Mouse (Mus musculus) cerebellum, postnatal 4 days (tissue): ENCODE results near the gene Gprc5c.

Experiments used
- DNase-seq, 2 experiments: peaks; one replicate each; pipeline ENCODE4 v3.0.0; 2022; ENCODE audit warnings: low spot score in 2 of 2, mixed read lengths in 1 of 2

The Gprc5c gene

DNA sequence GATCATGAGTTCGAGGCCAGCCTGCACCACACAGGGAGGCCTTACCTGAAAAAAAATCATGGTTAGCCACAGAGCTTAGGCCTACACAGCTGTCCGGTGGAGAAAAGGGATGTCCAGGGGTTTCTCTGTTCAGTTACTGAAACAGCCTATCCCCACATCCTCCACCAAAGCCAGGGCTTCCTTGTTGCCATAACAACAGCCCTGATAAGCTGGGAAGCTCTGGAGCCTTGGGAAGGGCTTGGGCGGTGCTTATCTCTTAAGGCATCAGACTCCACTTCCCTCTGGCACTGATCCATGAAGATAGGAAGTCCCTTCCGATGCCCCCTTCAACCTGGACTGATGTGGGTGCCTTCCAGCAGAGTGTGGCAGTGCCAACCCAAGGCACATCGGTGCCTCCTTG lies 17.8 kb upstream of the Gprc5c start:
- no peak for DNase-seq

- DNase-seq, result no peak
These were observed 7.0 kb upstream of the Gprc5c start for GRCm38 (mm10) chr11:114843818-114844463.

DNA sequence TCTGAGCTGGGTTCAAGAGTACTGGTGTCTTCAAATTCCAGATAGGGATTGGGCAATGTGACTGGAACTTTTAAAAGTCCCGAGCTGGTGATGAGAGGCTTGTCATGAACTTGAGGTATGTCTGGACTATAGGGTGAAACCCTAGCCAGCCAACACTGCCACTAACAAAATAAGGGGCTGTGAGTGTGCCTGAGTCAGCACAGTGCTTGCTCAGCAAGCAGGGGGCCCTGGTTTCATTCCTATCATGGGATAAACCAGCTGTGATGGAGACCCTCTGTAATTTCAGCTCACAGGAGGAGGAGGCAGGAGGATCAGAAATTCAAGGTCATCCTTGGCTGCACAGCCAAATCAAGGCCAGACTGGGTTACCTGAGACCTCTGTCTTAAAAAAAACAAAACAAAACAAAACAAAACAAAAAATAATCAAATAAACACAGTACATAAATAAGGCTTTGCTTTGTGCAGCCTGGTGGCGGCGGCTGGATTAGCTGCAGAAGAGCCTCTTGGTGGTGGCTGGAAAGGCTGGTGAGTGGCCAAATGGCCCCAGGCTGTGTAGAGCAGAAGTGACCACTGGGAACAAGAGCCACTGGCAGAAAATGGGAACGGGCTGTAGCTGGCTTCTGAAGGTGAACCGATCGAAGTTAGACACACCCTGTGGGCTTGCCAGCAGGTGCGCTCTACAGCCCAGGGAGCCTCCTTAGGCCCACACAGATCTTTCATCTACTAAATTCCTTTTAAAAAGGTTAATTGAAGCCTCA lies 6.3 kb upstream of the Gprc5c start:
- DNase-seq, result no peak

DNA sequence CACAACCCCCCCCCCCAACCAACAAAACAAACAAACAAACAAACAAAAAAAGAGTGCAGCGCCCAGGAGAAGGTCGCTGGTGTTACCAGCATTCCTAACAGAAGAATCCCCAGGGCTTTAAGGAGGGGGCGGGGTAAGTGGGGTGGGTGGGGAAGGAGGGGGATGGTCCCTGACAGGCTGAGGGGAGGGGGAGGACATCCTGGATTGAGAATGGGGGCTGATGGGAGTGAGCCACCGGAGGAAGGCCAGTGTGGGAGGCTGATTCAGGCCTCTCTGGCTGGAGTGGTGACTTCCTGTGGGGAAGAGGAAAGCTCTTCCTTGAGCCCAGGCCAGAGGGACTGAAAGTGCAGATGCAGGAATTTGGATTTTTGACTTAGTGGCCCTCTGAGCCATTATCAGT lies 4.6 kb upstream of the Gprc5c start:
- no peak for DNase-seq

- no peak for DNase-seq
These were observed 3.9 kb upstream of the Gprc5c start for GRCm38 (mm10) chr11:114847008-114847407.

GRCm38 (mm10) chr11:114849572-114849971 lies 1.4 kb upstream of the Gprc5c start:
- no peak for DNase-seq

- no peak for DNase-seq
These were observed 893 bp upstream of the Gprc5c start for GRCm38 (mm10) chr11:114850066-114850451.

DNA sequence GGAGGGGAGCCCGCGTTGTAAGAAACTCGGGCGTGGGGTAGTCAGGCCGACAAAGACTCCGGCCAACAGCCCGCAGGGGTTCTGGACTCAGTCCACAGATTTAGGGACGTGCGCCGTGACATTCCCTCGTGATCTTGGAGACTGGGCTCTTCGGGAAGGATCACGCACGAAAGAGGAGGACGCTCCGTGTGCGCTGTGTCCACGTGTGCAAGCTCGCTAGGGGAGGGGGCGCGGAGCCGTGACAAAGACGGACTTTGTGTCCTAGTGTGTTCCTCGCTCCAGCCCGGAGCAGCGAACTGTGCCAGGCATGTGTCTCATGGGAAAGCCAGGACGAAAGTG lies 286 bp downstream of the Gprc5c start:
- DNase-seq, result peak in 1 of 2 experiments; percentile 54

GRCm38 (mm10) chr11:114851608-114852310 lies 807 bp downstream of the Gprc5c start:
- DNase-seq, result peak in 1 of 2 experiments; percentile 55

DNA sequence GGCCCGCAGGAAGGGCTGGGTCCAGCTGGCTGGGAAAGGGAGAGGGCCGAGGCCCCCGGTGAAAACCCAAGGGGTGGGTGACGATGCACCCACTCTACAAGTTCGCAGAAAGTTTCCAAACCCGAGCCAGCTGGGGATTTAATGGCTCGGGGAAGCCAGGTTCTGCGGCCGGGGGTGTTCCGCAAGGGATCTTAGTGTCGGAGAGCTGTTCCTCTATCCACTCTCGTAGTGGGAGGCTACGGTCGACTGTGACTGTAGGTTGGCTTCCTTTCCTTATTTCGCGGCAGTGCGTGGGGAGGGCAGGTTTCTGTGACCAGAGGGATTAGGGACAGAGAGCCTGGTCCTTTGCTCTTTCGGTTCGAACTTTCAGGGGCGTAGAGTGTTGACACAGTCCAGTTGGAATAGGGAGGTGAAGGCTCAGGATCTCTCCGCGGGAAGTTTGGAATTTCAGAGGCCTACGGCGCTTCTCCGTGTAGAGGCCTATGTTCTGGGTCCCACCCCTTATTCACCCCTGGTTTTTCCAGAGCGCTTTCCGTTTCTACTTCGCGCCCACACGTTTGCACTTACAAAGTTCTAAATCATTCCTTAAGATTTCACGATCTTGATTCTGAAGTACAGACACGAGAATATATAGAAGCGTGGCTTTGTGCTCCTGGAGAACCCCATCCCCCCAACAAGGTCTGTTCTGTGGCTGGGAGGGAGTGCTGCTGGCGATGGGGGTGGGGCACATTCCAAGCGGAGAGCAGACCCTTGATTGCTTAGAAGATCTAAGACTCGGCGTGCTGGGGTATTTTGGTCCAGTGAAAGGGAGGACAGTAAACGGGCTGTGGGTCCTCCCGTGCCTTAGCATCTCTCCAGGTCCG lies 1.6 kb downstream of the Gprc5c start:
- no peak for DNase-seq

GRCm38 (mm10) chr11:114853174-114853838 lies 2.4 kb downstream of the Gprc5c start:
- DNase-seq, result no peak

- no peak for DNase-seq
These were observed 3.6 kb downstream of the Gprc5c start for GRCm38 (mm10) chr11:114854581-114854980.

DNA sequence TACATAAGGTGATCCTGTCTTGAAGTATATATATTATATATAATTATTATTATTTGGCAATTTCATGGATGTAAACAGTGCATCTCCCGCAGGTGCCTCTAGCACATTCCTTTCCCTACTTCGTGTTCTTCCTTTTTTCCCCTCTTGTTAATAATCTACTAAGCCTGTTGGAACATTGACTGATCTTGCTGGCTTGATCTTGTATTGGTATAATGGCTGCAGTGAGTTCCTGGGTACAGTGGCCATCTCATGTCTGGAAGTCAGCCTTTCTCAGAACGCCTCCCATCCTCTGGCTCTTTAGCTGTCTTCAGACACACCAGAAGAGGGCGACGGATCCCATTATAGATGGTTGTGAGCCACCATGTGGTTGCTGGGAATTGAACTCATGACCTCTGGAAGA lies 5.2 kb downstream of the Gprc5c start:
- no peak for DNase-seq

DNA sequence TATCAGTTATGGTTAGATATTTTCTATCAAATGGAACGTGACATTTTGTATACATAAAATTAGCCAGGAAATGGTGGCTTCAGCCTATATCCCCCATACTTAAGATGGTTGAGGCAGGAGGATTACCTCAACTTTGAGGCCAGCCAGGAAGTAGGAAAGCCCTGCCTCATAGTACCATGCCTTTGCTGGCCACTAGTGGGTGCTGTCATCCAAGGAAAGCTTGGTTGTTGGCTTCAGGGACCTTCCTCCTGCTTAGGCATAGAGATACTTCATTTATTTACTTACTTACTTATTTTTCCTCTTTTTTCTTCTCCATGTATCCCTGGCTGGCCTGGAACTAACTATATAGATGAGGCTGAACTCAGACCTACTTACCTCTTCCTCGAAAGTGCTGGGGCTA lies 7.7 kb downstream of the Gprc5c start:
- no peak for DNase-seq

GRCm38 (mm10) chr11:114861057-114861456 lies 10.1 kb downstream of the Gprc5c start:
- DNase-seq, result no peak

DNA sequence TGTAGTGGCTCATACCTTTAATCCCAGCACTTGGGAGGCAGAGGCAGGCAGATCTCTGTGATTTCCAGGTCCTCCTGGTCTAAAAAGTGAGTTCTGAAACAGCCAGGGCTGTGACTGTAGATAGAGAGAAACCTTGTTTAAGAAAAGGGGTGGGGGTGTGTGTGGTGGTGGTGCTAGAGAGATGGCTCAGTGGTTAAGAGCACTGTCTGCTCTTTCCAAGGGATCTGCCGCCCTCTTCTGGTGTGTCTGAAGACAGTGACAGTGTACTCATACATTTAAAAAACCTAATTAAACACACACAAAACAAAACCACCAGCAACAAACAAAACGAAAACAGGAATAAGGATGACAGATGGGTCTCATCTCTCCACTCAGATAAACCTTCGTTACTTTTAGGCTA lies 11.7 kb downstream of the Gprc5c start:
- no peak for DNase-seq

DNA sequence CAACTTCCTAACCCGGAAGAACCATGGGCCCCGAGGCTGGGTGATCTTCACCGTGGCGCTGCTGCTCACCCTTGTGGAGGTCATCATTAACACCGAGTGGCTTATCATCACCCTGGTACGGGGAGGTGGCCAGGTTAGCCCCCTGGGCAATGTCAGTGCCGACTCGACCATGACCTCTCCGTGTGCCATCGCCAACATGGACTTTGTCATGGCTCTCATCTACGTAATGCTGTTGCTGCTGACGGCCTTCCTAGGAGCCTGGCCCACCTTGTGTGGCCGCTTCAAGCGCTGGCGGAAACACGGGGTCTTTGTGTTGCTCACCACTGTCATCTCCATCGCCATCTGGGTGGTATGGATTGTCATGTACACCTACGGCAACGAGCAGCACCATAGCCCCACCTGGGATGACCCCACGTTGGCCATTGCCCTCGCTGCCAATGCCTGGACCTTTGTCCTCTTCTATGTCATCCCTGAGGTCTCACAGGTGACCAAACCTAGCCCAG lies 13.0 kb downstream of the Gprc5c start:
- no peak for DNase-seq

GRCm38 (mm10) chr11:114865999-114866398 lies 15.0 kb downstream of the Gprc5c start:
- DNase-seq, result no peak

DNA sequence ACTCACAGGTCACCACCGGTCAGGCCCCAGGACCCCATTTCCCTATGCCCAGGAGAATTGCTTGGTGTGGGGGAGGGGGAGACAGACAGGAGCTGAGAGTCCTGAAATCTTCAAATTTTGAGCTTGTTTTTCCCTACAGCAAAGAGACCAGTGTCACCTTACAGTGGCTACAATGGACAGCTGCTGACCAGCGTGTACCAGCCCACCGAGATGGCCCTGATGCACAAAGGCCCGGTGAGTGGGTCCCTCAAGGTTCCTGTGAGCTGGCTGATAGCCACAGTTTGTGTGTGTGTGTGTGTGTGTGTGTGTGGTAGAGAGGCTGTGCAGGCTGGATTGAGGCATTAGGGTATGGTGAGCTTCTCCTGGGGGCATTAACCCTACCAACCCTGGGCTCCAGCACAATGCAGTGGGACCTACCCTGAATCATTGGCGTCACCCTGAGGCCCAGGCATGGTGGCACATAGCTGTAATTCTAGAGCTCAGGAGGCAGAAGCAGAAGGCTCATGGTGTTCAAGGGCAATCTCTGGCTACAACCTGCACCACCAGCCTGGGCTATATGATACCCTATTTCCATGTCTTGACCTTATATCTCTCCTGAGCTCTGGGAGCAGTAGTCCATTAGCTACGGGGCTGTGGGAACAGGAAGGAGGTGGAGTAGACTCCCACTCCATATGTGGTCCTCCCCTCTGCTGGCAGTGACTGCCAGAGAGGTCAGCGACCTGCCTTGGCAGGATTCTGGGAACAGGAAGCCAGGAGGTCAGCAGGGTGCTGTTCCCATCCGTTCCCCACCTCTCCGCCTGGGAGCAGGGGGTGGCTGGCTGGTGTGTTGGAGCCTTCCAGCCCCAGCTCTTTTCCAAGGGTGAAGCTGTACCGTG lies 15.8 kb downstream of the Gprc5c start:
- DNase-seq, result no peak
